Mouse (Mus musculus) layer of hippocampus, adult 9-10 months (tissue): ENCODE results near the gene AW011738.
A peak's percentile ranks its signal among the peaks of the same experiment; 100 is the strongest.

Experiments
- DNase-seq: peaks from one replicate; pipeline ENCODE4 v3.0.0; 2022; ENCODE audit warnings: low spot score

AW011738 gene

GRCm38 (mm10) chr4:156203001-156203412 is at the start of gene AW011738:
Gene AW011738 (plus strand): TSS chr4:156203304.
- DNase-seq: no peak

- no peak for DNase-seq
Observed at GRCm38 (mm10) chr4:156154771-156155170, 48.3 kb upstream of the AW011738 start.

GRCm38 (mm10) chr4:156166477-156166876 is 36.6 kb upstream of the AW011738 start:
- DNase-seq: no peak

- no peak for DNase-seq
Observed at GRCm38 (mm10) chr4:156168611-156169010, 34.5 kb upstream of the AW011738 start.

GRCm38 (mm10) chr4:156169129-156169528 is 34.0 kb upstream of the AW011738 start:
- no peak for DNase-seq

GRCm38 (mm10) chr4:156171828-156172227 is 31.3 kb upstream of the AW011738 start:
- no peak for DNase-seq

- no peak for DNase-seq
Observed at GRCm38 (mm10) chr4:156177630-156178029, 25.5 kb upstream of the AW011738 start.

GRCm38 (mm10) chr4:156183747-156184146 is 19.4 kb upstream of the AW011738 start:
- no peak for DNase-seq

GRCm38 (mm10) chr4:156184291-156184954 is 18.7 kb upstream of the AW011738 start:
- DNase-seq: no peak

GRCm38 (mm10) chr4:156185456-156185949 is 17.6 kb upstream of the AW011738 start:
- no peak for DNase-seq

GRCm38 (mm10) chr4:156185950-156186850 is 16.9 kb upstream of the AW011738 start:
- no peak for DNase-seq

GRCm38 (mm10) chr4:156188162-156188810 is 14.8 kb upstream of the AW011738 start:
- DNase-seq: no peak

GRCm38 (mm10) chr4:156188811-156189323 is 14.2 kb upstream of the AW011738 start:
- no peak for DNase-seq

GRCm38 (mm10) chr4:156192421-156193199 is 10.5 kb upstream of the AW011738 start:
- DNase-seq: no peak

- no peak for DNase-seq
Observed at GRCm38 (mm10) chr4:156193200-156193590, 9.9 kb upstream of the AW011738 start.

- no peak for DNase-seq
Observed at GRCm38 (mm10) chr4:156193906-156194305, 9.2 kb upstream of the AW011738 start.

GRCm38 (mm10) chr4:156194346-156194745 is 8.8 kb upstream of the AW011738 start:
- no peak for DNase-seq

GRCm38 (mm10) chr4:156195927-156196870 is 6.9 kb upstream of the AW011738 start:
- DNase-seq: no peak

- DNase-seq: no peak
Observed at GRCm38 (mm10) chr4:156197131-156197828, 5.8 kb upstream of the AW011738 start, which contains the start of gene Agrn. Gene Agrn (minus strand): TSS chr4:156197488.

GRCm38 (mm10) chr4:156197829-156198205 is 5.3 kb upstream of the AW011738 start:
- peak; percentile 49 for DNase-seq
